Mouse (Mus musculus): ENCODE results near the gene Gm28042. TPM values are rescaled to one million over a fixed set of nuclear protein-coding genes. Genes with fewer than 3 reads are reported as not detected.
A peak's percentile ranks its signal among the peaks of the same experiment; 100 is the strongest.

Gm28042 gene
- polyA plus RNA-seq (2015; fragmentation: Nextera tagmentation; extraction: Ambion mirVana), result 1.3 TPM in 2 replicates

DNA sequence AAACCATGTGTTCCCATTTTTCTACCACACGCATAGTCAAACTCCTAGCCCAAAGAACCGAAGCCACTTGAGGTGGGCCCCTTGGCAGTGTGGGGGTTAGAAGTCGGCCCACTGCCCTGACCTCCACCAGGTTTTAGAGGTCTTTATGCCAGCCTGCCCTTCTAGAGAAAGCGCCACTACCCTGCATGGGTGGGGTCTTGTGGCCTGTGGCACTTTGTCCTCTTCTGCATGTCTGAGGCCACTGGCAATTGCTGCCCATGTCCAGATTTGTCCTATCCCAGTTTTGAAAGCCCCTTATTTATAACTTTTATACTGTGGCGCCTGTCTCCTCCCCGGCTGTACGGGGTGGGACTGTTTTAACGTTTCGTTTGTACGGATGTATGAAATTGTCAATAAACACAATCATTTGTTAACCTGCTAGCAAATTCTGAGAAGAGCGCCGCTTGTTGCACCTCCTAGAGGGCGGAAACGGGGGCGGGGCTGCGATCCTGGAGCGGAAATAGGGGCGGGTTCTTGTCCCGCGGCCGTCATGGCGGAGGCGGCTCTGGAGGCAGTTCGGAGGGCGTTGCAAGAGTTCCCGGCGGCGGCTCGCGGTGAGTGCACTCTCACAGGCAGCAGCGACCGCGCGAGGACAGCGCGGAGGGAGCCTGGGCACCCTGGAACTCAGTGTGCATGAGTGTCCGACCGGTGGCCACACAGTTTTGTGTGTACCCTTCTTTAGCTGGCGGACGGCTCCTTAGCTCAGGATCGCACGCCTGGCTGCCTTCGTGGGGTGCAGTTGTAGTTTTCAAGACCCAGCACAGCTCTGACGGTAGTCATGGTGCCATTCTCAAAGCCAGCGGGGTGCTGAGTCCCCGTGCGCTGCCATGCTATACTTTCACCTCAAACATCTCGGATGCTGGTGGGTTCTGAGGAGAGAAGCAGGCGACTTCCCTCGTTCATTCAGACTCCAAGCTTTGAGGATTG is at the start of gene Gm28042, which contains the start of gene Jmjd7:
Gene Gm28042 (plus strand): TSS at position 510 of the 966 bp plus-strand sequence.
Gene Jmjd7 (plus strand): TSS at position 500 of the 966 bp plus-strand sequence.
- Histone ChIP-seq H3K4me2 (replicated peaks; ENCODE audit: low read depth) (peak within 1 kb of the TSS; percentile 88), H3K27me3 (replicated peaks; ENCODE audit: control insufficient read depth, insufficient read depth, low read length) (no peaks in the 10 kb centered on the region), H3K9ac (ENCODE audit: low read depth, low read length) (peak within 1 kb of the TSS; percentile 64), H3K4me1 (replicated peaks; ENCODE audit: control insufficient read depth, insufficient read depth, low read length) (peaks cover 5% of the 10 kb centered on the region), H3K4me3 (ENCODE audit: low read depth, low read length) (peak within 1 kb of the TSS; percentile 54), H3K9me3 (ENCODE audit: control insufficient read depth) (no peaks in the 10 kb centered on the region), H3K27ac (ENCODE audit: low read depth, low read length) (peak within 1 kb of the TSS; percentile 64), H3K36me3 (ENCODE audit: control insufficient read depth, insufficient read depth) (peaks cover 46% of the 10 kb centered on the region)
- ATAC-seq, result peak; percentile 91
- WGBS, result 5% methylated on average over 50 of the region's 50 CpGs
- peak; percentile 51 for TF ChIP-seq CTCF (IDR thresholded peaks at IDR 0.05; ENCODE audit: low read depth)

DNA sequence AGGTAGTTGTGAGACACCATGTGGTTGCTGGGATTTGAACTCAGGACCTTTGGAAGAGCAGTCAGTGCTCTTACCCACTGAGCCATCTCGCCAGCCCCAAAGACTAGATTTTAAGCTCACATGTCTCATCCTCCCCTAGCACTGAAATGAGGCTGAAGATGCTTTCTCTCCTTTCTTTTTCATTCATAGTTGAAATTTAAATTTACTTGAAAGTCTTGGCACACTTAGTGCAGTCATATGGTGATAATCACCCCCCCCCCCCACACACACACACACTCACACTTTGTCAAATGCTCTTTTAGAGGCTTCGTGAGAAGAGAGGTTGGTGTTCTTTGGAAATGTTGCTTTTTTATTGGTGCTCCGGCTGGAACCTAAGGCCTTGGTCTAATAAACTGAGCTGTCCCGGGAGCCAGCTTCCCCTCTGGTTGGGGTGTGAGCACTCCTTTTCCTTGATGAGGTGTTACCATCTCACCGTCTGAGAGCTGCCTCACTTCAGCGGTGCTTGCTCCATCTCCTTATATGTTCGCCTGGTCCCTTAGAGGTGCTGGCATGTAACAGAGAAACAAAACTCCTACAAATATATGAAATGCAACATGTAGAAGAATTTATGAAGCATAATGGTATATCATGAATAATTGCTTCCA is 46.8 kb upstream of the Gm28042 start:
- H3K27ac ChIP-seq (ENCODE audit: low read depth, low read length), result no peak overlapping the region
- WGBS, result 90% methylated on average over 7 of the region's 7 CpGs
- no peak for ATAC-seq
- TF ChIP-seq CTCF (IDR thresholded peaks at IDR 0.05; ENCODE audit: low read depth), result no peak
- H3K9me3 ChIP-seq (ENCODE audit: control insufficient read depth), result no peaks in the 10 kb centered on the region
- H3K36me3 ChIP-seq (ENCODE audit: control insufficient read depth, insufficient read depth), result 0 out of 2 replicates have a peak, but pooled peaks cover 6% of the 10 kb centered on the region
- H3K27me3 ChIP-seq (replicated peaks; ENCODE audit: control insufficient read depth, insufficient read depth, low read length), result no peaks in the 10 kb centered on the region
- no peak overlapping the region for H3K9ac ChIP-seq (ENCODE audit: low read depth, low read length)
- no peaks in the 10 kb centered on the region for H3K4me1 ChIP-seq (replicated peaks; ENCODE audit: control insufficient read depth, insufficient read depth, low read length)
- no peak overlapping the region for H3K4me2 ChIP-seq (replicated peaks; ENCODE audit: low read depth)
- H3K4me3 ChIP-seq (ENCODE audit: low read depth, low read length), result no peak overlapping the region

DNA sequence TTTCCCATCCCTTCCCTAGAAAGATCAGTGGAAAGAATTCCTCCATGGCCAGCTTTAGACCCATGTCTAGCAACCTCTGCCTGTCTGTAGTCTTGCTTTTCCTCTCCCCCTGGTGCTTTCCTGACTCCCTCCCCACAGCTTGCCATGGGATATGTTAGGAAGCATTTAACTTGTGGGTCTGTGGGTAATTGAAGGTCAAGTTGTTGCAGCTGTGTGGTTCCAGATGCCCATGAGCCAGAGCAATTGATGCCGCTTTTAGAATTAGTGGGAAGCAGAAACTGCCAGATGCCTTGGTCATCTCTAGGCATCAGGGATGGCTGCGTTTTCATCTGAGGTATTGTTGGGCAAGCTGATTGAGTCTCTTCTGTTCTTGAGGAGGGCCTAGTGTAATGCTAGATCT is 45.7 kb upstream of the Gm28042 start:
- Histone ChIP-seq H3K4me1 (replicated peaks; ENCODE audit: control insufficient read depth, insufficient read depth, low read length) (no peaks in the 10 kb centered on the region), H3K27me3 (replicated peaks; ENCODE audit: control insufficient read depth, insufficient read depth, low read length) (no peaks in the 10 kb centered on the region), H3K4me2 (replicated peaks; ENCODE audit: low read depth) (no peak overlapping the region), H3K4me3 (ENCODE audit: low read depth, low read length) (no peak overlapping the region), H3K36me3 (ENCODE audit: control insufficient read depth, insufficient read depth) (0 out of 2 replicates have a peak, but pooled peaks cover 6% of the 10 kb centered on the region), H3K27ac (ENCODE audit: low read depth, low read length) (no peak overlapping the region), H3K9me3 (ENCODE audit: control insufficient read depth) (no peaks in the 10 kb centered on the region), H3K9ac (ENCODE audit: low read depth, low read length) (no peak overlapping the region)
- no peak for TF ChIP-seq CTCF (IDR thresholded peaks at IDR 0.05; ENCODE audit: low read depth)
- ATAC-seq, result no peak
- WGBS, result 90% methylated on average over 2 of the region's 2 CpGs

DNA sequence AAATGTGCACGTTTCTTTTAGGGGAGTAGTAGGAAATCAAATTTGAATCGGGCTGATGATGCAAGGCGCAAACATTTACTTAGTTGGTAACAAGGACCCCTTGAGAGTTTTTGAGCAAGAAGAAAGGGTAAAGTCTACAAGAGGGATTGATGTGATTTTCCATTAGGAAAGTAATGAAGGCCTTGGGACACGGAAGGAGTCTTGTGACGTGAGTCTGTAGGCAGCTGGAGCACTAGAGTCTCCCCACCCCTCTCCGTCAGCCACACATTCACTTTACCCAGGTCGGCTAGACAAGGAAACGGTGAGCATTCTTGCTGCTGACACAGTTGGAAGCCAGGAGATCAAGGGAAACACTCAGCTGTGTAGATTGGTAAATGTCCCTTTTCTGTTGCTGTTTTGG is 41.4 kb upstream of the Gm28042 start:
- H3K9ac ChIP-seq (ENCODE audit: low read depth, low read length), result no peak overlapping the region
- H3K9me3 ChIP-seq (ENCODE audit: control insufficient read depth), result no peaks in the 10 kb centered on the region
- no peak overlapping the region for H3K4me3 ChIP-seq (ENCODE audit: low read depth, low read length)
- 0 out of 2 replicates have a peak, but pooled peaks cover 6% of the 10 kb centered on the region for H3K36me3 ChIP-seq (ENCODE audit: control insufficient read depth, insufficient read depth)
- 0 out of 2 replicates have a peak, but pooled peaks have one; percentile 43 for ATAC-seq
- WGBS, result 62% methylated on average over 8 of the region's 8 CpGs
- no peak overlapping the region for H3K27ac ChIP-seq (ENCODE audit: low read depth, low read length)
- TF ChIP-seq CTCF (IDR thresholded peaks at IDR 0.05; ENCODE audit: low read depth), result no peak
- H3K4me2 ChIP-seq (replicated peaks; ENCODE audit: low read depth), result no peak overlapping the region
- H3K4me1 ChIP-seq (replicated peaks; ENCODE audit: control insufficient read depth, insufficient read depth, low read length), result no peaks in the 10 kb centered on the region
- no peaks in the 10 kb centered on the region for H3K27me3 ChIP-seq (replicated peaks; ENCODE audit: control insufficient read depth, insufficient read depth, low read length)

DNA sequence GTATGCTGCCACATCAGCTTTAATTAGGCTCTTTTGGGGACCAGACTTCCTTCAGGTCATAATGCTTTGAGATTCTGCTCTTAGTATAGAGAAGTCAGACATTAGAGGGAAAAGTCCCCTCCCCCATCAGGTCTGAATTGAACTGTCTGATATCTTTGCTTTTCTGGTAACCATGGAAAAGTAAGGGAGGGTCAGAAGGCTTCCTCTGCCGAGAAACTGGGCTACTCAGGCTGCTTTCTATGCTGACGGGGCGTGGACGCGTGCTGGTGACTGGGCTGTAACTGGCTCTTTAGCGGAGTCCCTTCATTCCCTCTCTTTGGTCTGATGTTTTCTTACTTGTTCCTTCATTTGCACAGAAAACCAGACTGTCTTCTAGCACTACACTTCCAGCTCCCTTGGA is 40.9 kb upstream of the Gm28042 start:
- Histone ChIP-seq H3K4me1 (replicated peaks; ENCODE audit: control insufficient read depth, insufficient read depth, low read length) (no peaks in the 10 kb centered on the region), H3K9me3 (ENCODE audit: control insufficient read depth) (no peaks in the 10 kb centered on the region), H3K27ac (ENCODE audit: low read depth, low read length) (no peak overlapping the region), H3K36me3 (ENCODE audit: control insufficient read depth, insufficient read depth) (0 out of 2 replicates have a peak, but pooled peaks cover 6% of the 10 kb centered on the region), H3K4me2 (replicated peaks; ENCODE audit: low read depth) (0 out of 2 replicates have a peak overlapping the region, but pooled peaks have one; percentile 13), H3K27me3 (replicated peaks; ENCODE audit: control insufficient read depth, insufficient read depth, low read length) (no peaks in the 10 kb centered on the region), H3K9ac (ENCODE audit: low read depth, low read length) (no peak overlapping the region), H3K4me3 (ENCODE audit: low read depth, low read length) (no peak overlapping the region)
- TF ChIP-seq CTCF (IDR thresholded peaks at IDR 0.05; ENCODE audit: low read depth), result no peak
- WGBS, result 54% methylated on average over 6 of the region's 6 CpGs
- peak; percentile 46; the same call in 1 of the 2 replicates for ATAC-seq

DNA sequence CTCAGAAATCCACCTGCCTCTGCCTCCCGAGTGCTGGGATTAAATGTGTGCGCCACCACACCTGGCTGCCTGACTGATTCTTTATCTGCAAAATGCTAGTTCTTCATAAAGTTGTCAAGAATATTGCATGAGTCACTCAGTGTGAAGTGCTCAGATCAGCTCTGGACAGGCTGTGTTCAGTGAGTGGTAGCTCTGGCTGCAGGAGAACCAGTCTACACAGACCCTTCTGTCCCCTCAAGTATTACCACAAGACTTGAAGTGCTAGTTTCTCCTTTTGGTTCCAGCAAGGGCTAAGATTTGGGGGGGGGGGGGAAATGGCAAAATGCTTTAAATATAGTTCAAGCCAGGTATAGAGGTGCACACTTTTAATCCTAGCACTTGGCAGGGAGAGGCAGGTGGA is 39.9 kb upstream of the Gm28042 start:
- WGBS, result 90% methylated on average over 2 of the region's 2 CpGs
- H3K9me3 ChIP-seq (ENCODE audit: control insufficient read depth), result no peaks in the 10 kb centered on the region
- no peak overlapping the region for H3K9ac ChIP-seq (ENCODE audit: low read depth, low read length)
- no peak for ATAC-seq
- no peaks in the 10 kb centered on the region for H3K4me1 ChIP-seq (replicated peaks; ENCODE audit: control insufficient read depth, insufficient read depth, low read length)
- H3K4me2 ChIP-seq (replicated peaks; ENCODE audit: low read depth), result no peak overlapping the region
- H3K36me3 ChIP-seq (ENCODE audit: control insufficient read depth, insufficient read depth), result 0 out of 2 replicates have a peak, but pooled peaks cover 3% of the 10 kb centered on the region
- H3K27ac ChIP-seq (ENCODE audit: low read depth, low read length), result no peak overlapping the region
- H3K4me3 ChIP-seq (ENCODE audit: low read depth, low read length), result no peak overlapping the region
- no peaks in the 10 kb centered on the region for H3K27me3 ChIP-seq (replicated peaks; ENCODE audit: control insufficient read depth, insufficient read depth, low read length)
- TF ChIP-seq CTCF (IDR thresholded peaks at IDR 0.05; ENCODE audit: low read depth), result no peak
